Mouse (Mus musculus) CD4-positive, CD25-positive, alpha-beta regulatory T cell, adult 2 months (primary cell): ENCODE data around the gene Oas2.

Experiments used
- DNase-seq: peaks from one replicate; pipeline ENCODE4 v3.0.0-alpha.2; 2012; ENCODE audit warnings: low read depth, low spot score

Gene Oas2

DNA sequence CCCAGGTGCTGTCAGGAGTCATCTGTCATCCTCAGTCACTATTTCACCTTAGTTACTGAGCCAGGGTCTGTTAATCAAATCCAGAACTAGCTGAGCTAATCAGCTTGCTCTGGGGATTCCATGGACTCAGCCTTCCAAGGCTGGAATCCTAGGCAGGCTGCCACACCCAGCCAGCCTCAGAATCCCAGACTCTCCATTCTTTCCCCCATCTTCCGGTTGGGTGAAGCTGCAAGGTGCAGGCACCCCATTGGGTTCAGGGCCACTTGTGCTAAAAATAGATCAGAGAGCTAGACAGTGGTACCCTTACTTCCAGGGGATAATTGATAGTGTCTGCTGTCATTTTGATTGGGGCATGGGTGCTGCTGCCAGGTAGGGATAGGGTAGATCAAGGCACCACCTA, 16.9 kb downstream of the Oas2 start:
- no peak for DNase-seq

DNA sequence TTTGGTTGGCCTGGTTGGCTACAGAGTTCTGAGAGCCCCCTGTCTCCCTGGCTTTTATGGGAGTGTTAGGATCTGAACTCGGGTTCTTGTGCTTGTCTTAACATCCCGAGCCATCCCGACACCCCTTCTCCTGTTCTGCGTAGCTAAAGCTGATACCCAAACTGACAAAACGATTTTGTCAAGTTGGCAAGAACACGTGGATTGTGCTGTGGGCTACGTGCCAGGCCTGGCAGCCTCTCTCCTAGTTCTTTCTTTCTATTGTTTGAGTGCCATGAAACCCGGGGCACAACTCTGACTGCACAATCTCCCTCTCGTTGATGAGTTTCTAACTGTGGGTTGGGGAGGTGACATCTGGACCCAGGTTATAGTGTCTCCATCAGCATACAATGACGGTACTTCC, 20.3 kb downstream of the Oas2 start:
- no peak for DNase-seq

DNA sequence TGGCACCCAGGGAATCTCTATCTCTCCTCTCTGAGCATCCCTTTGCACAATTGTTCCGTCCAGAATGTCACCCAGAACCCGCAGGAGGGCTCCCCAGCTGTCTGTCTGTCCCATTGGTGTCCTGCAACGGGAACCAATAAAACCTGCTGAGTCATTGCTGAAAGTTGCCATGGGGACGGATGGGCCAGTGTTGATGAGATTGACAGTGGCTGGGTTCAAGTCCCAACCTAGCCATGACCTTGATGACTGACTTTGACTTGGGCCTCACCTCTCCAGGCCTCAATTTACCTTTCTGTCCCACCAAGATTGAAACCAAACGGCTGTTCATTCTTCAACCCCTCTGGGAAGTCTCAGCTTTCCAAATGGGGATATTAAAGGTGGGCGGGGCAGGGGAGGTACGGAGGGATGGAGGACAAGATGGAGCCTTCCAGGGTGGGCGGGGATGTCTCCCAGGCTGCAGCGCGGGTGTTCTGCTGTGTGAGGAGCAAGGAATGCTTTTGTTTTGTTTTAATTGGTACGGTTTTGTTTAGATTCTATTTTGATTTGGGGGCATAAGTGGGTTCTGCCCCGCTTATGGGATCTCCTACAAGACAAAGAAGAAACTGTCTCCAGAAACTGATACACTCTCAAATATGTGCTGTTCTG, 23.7 kb downstream of the Oas2 start:
- DNase-seq, result no peak

DNA sequence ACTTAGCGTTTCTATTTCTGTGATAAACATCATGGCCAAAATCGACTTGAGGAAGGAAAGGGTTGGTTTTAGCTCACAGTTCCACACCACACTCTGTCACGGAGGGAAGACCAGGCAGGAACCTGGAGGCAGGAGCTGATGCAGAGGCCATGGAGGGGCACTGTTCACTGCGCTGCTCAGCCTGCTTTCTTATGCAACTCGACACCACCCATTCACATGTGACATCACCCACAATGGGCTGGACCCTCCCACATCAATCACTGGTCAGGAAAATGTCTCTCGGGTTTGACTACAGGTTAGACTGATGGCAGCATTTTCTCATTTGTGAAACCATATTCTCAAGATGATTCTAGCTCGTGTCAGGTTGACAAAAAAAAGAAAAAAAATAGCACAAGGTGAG, 28.6 kb downstream of the Oas2 start:
- DNase-seq, result no peak

DNA sequence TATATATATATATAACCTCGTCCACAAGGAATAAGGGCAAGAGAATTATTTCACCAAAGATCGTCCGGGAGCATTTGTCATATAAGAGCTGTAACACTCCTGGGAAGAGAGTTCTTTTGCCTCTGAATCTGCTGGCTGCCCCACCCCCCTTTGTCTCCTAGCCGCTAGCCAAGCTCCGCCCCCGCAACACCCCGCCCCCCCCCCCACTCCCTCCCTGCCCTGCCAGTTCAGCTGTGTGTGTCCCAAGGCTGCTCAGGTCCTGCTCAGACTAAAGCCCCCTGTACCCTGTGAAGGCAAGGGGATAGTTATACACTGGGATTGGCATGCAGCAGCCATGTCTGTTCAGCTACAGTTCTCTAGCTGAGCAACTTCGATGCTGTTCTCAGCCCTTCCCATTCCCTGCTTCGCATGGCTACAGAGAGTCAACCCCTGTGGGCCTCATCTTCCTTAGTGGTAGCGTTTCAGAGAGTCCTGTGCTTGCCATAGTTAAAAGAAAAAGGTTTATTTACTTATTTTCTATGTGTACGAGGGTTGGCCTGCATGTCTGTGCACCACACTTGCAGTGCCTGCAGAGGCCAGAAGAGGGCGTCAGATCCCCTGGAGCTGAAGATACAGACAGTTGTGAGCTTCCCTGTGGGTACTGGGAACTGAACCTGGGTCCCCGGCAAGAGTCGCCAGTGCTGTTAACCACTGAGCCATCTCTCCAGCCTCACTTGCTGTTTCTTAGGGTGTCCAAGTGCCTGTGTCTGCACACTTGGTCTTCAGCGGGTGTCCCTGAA, 30.9 kb downstream of the Oas2 start:
- no peak for DNase-seq

DNA sequence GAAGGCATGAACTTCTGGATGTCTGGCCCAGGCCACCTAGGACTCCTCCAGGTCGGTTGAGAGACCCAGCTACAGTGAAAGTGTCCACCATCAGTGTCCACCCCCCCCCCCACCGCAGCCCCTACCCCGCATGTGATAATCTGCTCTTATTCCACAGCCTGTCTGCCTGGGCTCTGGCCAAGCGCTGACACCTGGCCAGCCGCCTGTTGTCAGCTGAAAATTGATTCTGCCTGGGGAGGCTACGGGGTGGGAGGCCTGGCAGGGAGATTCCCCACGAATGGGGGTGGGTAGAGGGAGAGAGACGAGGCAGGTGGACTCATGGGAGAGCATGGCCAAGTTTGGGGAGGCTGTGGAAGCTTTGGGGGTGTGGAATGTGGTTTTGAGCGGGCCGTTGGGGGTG, 32.5 kb downstream of the Oas2 start:
- no peak for DNase-seq

DNA sequence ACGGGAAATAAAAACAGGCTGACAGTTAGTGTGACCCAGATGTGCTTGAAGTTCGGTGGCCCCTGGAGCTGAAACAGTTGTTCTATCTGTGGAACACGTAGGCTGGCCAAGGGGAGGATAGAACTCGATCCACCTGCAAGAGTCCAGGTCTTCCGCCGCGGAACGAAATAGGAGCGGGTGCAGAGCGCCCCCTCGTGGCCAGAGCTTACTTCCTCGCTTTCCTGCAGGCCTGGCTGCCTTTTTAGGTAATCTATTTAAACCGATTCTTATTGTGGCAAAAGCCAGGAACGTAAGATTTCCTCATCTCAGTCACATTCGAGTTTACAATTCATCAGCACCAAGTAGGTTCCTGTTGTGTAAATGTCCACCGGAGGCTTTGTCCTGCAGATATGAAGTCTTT, 35.3 kb downstream of the Oas2 start:
- peak; percentile 92 for DNase-seq

DNA sequence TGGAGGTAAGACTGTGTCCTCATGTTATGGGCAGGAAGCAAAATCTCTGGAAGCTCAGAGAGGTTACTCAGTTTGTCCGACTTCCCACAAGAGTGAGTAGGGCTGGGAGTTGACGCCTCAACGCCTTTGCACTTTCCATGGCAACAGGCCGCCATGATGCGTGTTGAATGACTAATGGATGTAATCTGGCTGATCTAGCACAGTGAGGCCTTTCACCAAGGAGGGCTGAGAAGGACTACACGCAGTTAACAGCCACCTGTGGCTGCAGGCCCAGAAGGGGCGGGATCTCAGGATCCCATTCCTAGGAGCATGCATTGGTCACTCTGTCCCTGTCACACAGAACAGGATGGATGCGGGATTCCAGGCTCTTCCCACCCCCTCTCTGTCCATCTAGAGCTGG, 36.9 kb downstream of the Oas2 start:
- DNase-seq, result no peak

DNA sequence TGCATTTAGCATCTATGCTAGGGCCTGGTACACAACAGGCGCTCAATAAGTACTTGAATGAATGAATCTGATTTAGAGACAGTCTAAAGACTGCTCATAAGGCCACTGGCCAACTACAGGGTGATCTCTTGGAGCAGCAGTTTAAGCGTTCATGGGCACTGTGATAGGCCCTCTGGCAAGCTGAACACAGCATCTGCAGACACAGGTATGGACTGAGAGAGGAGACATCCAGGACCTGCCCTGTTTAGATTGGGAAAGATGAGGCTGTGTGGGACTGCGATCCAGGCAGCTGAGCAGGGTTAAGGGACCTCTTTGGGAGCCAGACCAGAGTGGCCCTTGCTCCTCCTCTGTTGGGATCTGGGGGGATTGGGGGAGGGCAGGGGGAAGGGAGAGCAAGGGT, 37.8 kb downstream of the Oas2 start, which contains the start of gene Dtx1:
Gene Dtx1, minus strand, starts transcription at position 101 of the 400 bp plus-strand sequence.
- DNase-seq, result no peak

DNA sequence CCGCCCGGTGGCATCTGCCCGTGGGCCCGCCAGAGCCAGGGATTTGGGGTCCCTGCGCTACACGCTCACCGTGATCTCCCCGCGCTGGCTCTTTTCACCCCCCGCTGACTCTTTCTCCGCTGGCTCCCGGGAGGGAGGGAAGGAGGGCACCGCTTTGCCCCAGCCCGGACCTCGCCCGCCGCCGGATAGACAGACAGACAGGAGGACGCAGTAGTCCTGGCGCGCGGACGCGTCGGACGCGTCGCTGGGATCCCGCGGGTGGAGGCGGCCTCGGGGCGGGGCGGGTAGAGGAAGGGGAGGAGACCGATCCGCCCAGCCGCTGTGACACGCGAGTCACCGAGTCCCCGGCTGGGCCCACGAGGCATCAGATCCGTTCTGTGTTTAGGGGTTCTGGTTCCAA, 38.2 kb downstream of the Oas2 start:
- DNase-seq, result peak; percentile 90

DNA sequence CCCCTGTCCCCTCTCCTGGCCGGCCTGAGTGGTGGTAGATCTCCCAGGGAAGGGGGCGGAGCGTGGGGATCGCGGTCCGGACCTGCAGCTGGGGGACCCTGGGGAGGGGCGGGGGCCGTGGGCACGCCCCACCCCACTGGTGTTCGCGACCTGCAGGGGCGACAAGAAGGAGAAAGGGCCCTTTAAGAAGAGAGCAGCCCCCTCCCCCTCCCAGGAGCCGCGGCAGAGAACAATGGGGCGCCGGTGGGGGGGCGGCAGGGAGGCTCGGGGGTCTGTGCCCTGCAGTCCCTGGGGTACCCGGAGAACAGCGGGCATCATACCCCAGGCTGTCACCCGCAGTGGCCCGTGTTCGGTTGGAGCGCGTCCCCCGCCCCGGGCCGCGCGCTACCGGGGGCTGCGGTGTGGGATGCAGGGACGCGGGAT, 38.8 kb downstream of the Oas2 start:
- DNase-seq, result peak; percentile 40

DNA sequence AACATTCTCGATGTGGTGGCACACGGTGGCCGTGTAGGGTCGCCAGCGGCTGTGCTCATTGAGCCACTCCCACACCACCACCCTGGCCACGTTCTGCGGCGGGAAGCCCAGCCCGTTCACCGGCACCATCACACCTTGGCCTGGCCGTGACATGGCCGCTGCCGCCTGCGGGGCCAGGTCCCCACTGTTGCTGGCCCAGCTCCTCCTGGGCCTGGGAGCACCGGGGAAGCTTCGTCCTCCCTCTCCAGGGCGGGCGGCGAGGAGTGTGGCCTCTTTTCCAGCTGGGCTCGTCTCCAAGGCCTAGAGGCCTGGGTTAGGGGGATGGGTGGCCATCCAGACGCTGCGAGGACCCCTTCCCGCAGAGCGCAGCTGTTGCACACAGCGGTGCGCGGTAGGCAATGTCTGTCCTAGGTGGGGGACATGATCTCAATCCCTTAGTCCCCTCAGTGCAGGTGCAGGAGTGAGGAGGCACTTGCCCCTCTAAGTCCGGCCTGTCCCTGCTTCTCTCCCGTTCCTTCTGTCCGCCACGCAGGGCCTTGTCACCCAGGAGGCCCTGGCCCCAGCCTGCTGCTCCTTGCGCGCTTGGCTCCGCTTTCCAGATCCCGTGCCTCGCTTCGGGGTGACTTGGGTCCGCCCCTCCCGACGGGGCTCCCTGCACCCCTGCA, 39.4 kb downstream of the Oas2 start:
- DNase-seq, result no peak

DNA sequence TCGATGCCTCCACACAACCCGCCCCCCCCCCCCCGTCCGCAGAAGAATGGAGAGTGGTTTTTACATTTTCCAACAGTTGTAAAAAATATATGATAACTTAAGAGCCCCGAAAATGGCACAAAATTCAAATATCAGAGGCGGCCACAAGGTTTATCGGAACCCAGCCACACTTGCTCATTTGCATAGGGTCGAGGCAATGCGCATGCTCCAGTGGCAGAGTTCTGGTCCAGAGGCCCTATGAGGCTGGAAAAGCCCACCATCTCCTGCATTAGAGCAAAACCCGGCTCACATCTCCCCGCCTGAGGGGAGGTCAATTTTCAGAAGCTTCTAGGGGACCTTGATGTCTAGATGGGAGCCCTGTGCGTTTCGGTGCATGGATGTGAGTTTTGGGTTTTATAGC, 42.7 kb downstream of the Oas2 start:
- DNase-seq, result no peak

DNA sequence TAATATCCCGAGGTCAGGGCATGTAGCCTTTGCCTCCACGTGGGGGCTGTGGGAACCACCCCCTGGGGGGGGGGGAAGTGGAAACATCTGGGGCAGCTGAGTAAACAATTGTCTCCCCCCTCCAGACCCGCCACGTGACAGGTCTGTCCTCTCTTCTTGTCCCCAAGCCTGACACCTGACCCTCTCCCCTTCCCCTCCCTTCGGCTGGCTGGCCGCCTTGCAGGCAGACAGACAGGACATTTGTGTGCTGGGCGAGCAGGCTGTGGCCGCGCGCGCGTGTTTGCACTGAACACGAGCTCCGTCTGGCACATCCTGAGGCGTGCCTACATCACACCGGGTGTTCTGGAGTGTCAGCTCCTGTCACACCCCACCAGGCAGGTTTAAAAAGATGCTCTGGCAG, 43.1 kb downstream of the Oas2 start:
- no peak for DNase-seq

DNA sequence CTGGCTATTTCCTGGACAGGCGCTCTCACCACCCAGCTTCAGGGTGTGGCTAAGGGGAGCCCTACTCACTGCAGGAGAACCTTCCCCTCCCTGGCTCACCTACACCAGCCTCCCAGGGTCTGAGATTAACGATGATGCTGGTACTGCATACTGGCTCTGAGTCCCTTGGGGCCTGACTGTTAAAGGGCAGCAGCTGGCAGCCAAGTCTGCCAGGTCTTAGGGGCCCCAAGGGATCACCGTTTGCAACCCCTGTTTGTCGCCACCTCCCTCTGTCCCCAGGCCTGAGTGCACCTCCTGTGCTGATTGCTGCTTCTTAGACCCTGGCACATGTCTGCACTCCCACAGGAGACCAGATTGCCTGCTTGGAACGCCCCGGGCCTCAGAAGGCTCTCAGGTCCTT, 45.2 kb downstream of the Oas2 start:
- no peak for DNase-seq

DNA sequence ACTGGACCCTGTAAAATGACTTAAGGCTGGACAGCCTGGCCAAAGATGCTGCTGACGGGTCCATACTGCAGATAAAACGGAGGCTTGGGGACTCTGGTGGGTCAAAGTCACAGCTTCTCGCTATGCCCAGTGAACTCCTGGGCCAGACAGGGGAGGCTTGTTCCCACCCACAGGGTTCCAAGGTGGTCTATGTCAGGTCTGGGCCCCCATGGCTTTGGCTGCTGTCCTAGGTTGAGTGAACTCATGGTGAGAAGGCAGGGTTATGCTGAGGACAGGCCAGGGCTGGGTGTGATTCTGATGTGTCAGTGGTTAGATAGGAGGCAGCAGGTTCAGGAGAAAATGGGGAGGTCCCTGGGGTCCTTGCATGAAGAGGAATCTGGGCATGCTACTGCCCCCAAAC, 46.0 kb downstream of the Oas2 start:
- no peak for DNase-seq

DNA sequence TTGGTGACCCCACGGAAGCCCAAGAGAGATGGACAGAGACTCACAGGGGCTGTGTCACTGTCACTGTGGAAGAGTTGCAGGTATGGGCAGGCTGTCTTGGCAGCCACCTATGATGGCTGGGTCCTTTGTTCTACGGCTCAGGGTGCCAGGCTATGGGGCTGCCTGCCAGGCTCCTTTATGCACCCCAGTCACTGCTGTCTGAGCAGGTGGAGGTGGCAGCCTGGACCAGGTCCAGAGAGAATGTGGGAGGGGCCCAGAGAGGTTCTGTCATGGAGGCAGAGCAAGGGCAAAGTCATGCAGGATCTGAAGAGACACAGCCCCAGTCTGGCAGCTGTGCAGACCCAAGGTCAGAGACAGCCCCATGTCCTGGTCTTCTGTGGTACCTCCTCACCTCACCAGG, 46.7 kb downstream of the Oas2 start:
- no peak for DNase-seq

DNA sequence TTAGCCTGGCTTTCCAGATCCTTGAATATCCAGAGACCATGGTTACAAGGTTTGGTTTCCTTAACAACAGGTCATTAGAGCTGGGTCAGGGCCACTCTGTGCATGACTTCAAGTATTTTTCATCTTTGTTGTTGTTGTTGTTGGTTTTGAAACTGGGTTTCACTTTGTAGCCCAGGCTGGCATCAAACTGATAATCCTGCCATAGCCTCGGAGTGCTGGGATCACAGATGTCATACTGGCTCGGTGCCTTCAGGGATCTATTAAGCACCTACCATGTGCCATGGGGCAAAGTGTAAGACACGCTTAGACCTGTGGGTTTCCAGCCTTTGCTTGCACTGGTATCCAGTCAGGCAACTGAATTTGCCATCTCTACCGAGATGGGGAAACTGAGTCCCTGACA, 47.2 kb downstream of the Oas2 start:
- DNase-seq, result no peak

DNA sequence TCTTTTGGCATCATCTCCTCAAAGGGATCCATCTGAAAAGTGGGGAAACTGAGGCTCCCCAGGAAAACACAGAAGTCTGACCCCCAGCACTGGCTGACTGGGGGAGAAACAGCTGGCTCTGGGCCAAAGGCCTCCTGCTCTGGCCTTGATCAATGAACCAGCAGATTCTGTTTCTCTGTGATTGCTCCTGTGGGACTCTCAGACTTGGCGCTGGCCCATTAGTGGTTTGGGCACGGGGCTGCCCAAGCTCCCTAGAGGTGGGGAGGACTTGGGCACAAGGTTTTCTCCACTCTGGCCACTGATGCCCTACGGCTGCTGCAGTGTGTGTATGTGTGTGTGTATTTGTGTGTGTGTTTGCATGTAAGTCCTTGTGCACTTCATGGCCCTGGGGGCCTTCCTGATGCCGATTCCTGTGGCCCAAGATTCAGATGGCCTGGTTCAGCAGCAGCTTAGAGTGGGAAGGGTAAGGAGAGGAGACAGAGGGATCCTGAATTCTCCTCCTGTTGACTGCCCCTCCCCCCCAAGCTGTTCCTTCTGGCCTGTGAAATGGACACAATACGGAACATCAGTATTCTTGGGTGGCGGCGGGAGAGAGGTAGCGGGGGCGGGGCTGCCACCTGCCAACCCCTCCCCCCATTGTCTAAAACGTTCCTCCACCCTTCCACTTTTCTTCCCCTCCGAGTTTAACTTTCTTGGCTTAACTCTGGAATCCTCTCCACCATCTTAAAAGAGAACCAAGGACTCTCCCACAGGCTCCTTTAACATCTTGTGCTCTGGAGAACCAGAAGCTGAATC, 48.5 kb downstream of the Oas2 start:
- no peak for DNase-seq

DNA sequence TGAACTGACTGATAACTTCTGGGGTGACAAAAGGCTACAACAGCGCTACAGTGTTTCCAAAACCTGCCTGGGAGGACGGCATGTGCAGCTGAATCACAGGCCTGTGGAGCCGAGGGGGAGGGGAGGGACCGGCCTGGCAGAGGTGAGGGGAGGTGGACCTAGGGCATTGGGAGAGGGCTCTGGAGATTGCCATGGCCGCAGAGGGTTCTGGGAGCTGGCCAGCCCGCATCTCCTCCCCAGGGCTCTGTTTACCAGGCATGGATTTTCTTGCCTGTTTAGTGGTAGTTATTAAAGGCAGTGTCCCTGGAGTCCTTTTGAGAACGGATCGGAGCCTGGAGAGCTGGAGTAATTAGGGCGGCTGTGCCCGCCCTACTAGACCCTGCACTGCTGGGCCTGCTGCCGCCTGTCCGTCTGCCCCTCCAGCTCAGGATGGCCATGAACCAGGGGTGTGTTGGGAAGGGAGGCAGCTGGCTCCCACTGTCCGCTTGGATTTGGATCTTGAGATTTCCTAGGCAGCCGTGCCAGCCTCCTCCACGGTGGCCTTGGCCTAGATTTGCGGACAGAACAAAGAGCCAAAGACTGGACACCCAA, 50.8 kb downstream of the Oas2 start:
- no peak for DNase-seq

DNA sequence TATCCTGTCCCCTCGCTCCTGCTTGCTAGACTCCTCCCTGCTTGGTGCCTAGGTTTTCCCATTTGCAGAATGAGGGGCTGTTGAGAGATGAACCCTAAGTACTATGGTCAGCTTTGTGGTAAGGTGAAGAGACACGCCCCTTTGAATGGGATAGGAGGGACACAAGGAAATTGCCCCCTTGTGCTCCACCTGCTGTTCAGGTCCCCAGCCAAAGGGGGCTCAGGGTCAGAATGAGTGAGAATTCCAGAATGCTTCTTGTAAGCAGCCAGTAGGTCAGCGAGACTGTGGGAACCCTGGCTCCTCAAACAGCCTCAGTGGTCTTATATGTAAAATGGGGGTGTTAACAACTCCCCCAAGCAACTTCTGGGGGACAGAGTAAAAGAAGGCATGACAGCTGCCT, 51.5 kb downstream of the Oas2 start:
- DNase-seq, result no peak

DNA sequence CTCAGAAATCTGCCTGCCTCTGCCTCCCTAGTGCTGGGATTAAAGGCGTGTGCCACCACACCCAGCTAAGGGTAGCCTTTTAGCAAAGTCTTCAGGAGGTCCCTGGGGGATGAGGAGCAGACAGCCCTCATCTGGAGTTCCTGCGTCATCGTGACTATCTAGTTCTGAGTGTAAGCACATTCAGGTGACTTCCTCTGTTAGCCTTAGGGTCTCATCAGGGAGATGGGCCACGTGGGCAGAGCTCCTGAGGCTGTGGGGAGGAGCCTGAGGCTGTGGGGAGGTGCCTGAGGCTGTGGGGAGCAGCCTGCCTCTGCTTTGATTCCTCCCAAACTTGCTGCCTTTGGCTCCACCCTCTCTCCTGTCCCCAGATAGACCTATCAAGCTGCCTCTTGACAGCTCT, 52.8 kb downstream of the Oas2 start:
- peak; percentile 80 for DNase-seq
